Mouse (Mus musculus): ENCODE data around the gene Sympk. TPM values are rescaled to one million over a fixed set of nuclear protein-coding genes. Genes with fewer than 3 reads are reported as not detected.

Sympk gene
- polyA plus RNA-seq, 1 experiment, result 108 TPM

- no peak overlapping the region for H3K4me3 ChIP-seq (replicated peaks; ENCODE audit: control insufficient read depth, low read depth, low read length)
- H3K4me1 ChIP-seq (ENCODE audit: control insufficient read depth, insufficient read depth, low read length), result peaks cover 2% of the 10 kb centered on the region; the same call in 1 of the 2 replicates
- H3K27ac ChIP-seq (ENCODE audit: control insufficient read depth, insufficient read depth, low read depth, low read length, poor library complexity), result no peak overlapping the region
- TF ChIP-seq POLR2A (IDR thresholded peaks at IDR 0.05; ENCODE audit: borderline replicate concordance, control insufficient read depth, low read depth, low read length), result no peak
- TF ChIP-seq CTCF (IDR thresholded peaks at IDR 0.05; ENCODE audit: control insufficient read depth, insufficient read depth, low read length), result no peak
These were observed 73.7 kb downstream of the Sympk start for GRCm38 (mm10) chr7:19097863-19098262.

GRCm38 (mm10) chr7:19098811-19099210, 74.6 kb downstream of the Sympk start:
- no peak overlapping the region for H3K27ac ChIP-seq (ENCODE audit: control insufficient read depth, insufficient read depth, low read depth, low read length, poor library complexity)
- TF ChIP-seq CTCF (IDR thresholded peaks at IDR 0.05; ENCODE audit: control insufficient read depth, insufficient read depth, low read length) (no peak), POLR2A (IDR thresholded peaks at IDR 0.05; ENCODE audit: borderline replicate concordance, control insufficient read depth, low read depth, low read length) (no peak)
- H3K4me1 ChIP-seq (ENCODE audit: control insufficient read depth, insufficient read depth, low read length), result no peaks in the 10 kb centered on the region
- 75% methylated on average over 7 of the region's 7 CpGs for WGBS
- no peak overlapping the region for H3K4me3 ChIP-seq (replicated peaks; ENCODE audit: control insufficient read depth, low read depth, low read length)

DNA sequence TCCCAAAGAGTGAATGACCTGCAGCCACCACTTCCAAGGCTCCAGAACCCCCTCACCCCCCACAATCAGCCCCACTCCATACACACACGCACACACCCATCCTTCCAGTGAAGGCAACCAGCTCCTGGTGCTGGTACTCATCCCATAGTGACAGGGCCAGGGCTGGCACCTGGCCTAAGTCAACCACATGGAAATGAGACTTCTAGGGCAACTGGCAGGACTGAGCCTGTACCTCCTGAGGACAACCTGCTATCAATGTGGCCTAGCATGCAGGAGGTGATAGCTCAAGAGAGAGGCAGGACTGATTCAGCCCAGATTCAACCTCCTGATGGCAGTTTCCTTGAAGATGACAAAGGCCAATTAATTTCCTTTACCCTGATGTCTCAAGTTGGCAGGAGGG, 76.1 kb downstream of the Sympk start:
- Histone ChIP-seq H3K27ac (ENCODE audit: control insufficient read depth, insufficient read depth, low read depth, low read length, poor library complexity) (no peak overlapping the region), H3K4me1 (ENCODE audit: control insufficient read depth, insufficient read depth, low read length) (no peaks in the 10 kb centered on the region), H3K4me3 (replicated peaks; ENCODE audit: control insufficient read depth, low read depth, low read length) (no peak overlapping the region)
- WGBS, result 65% methylated on average over 1 of the region's 1 CpGs
- no peak for TF ChIP-seq CTCF (IDR thresholded peaks at IDR 0.05; ENCODE audit: control insufficient read depth, insufficient read depth, low read length)
- TF ChIP-seq POLR2A (IDR thresholded peaks at IDR 0.05; ENCODE audit: borderline replicate concordance, control insufficient read depth, low read depth, low read length), result no peak

DNA sequence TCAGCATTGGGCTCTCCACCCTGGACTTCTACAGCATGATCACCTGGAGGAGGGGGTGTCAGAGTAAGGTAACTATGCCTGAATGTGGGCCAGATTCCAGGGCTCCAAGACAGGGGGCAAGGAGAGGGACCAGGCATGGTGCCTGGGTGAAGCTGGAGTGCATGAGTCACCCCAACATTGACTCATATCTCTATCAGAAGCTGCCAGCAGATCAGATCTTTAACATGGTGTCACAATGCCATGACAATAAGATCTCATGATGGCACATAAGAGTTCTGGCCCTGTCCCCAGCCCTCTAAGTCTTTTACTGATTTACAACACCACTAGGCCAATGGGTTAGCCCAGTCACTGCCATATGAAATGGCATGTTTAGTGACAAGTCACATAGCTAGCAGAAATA, 79.6 kb downstream of the Sympk start:
- Histone ChIP-seq H3K27ac (ENCODE audit: control insufficient read depth, insufficient read depth, low read depth, low read length, poor library complexity) (no peak overlapping the region), H3K4me3 (replicated peaks; ENCODE audit: control insufficient read depth, low read depth, low read length) (no peak overlapping the region), H3K4me1 (ENCODE audit: control insufficient read depth, insufficient read depth, low read length) (no peaks in the 10 kb centered on the region)
- no peak for TF ChIP-seq CTCF (IDR thresholded peaks at IDR 0.05; ENCODE audit: control insufficient read depth, insufficient read depth, low read length)

Other genes with a start within 250 kb of the Sympk start
- gene Psg19, start 225.9 kb upstream of the Sympk start, polyA plus RNA-seq (2011; ENCODE audit: insufficient read depth, insufficient read length, low replicate concordance, missing spikeins), result not detected in 2 replicates
- not detected in 2 replicates for gene Psg17, start 202.8 kb upstream of the Sympk start, polyA plus RNA-seq (2011; ENCODE audit: insufficient read depth, insufficient read length, low replicate concordance, missing spikeins)
- gene Mill2, start 184.4 kb upstream of the Sympk start, polyA plus RNA-seq (2011; ENCODE audit: insufficient read depth, insufficient read length, low replicate concordance, missing spikeins), result 1.5 and 3.6 TPM in 2 replicates
- gene Pglyrp1, start 153.0 kb upstream of the Sympk start, polyA plus RNA-seq (2011; ENCODE audit: insufficient read depth, insufficient read length, low replicate concordance, missing spikeins), result 72.2 and 201 TPM in 2 replicates
- 18.7 and 40.4 TPM in 2 replicates for gene Ccdc61, start 114.0 kb upstream of the Sympk start, polyA plus RNA-seq (2011; ENCODE audit: insufficient read depth, insufficient read length, low replicate concordance, missing spikeins)
- gene Nova2, start 98.5 kb upstream of the Sympk start, polyA plus RNA-seq (2011; ENCODE audit: insufficient read depth, insufficient read length, low replicate concordance, missing spikeins), result 0.16 and 0.35 TPM in 2 replicates
- not detected in 2 replicates for gene Nanos2, start 37.0 kb upstream of the Sympk start, polyA plus RNA-seq (2011; ENCODE audit: insufficient read depth, insufficient read length, low replicate concordance, missing spikeins)
- gene Mypop, start 33.1 kb upstream of the Sympk start, polyA plus RNA-seq (2011; ENCODE audit: insufficient read depth, insufficient read length, low replicate concordance, missing spikeins), result 0.83 and 1.1 TPM in 2 replicates
- gene Irf2bp1, start 20.3 kb upstream of the Sympk start, polyA plus RNA-seq (2011; ENCODE audit: insufficient read depth, insufficient read length, low replicate concordance, missing spikeins), result 6.8 and 7.3 TPM in 2 replicates
- not detected in 2 replicates for gene Foxa3, start 839 bp upstream of the Sympk start, polyA plus RNA-seq (2011; ENCODE audit: insufficient read depth, insufficient read length, low replicate concordance, missing spikeins)
- gene Rsph6a, start 30.3 kb downstream of the Sympk start, polyA plus RNA-seq (2011; ENCODE audit: insufficient read depth, insufficient read length, low replicate concordance, missing spikeins), result not detected in 2 replicates
- gene Dmwd, start 51.9 kb downstream of the Sympk start, polyA plus RNA-seq (2011; ENCODE audit: insufficient read depth, insufficient read length, low replicate concordance, missing spikeins), result 21.4 and 27.7 TPM in 2 replicates
- gene Dmpk, start 59.5 kb downstream of the Sympk start, polyA plus RNA-seq (2011; ENCODE audit: insufficient read depth, insufficient read length, low replicate concordance, missing spikeins), result 25.8 and 42.6 TPM in 2 replicates
- gene Six5, start 70.2 kb downstream of the Sympk start, polyA plus RNA-seq (2011; ENCODE audit: insufficient read depth, insufficient read length, low replicate concordance, missing spikeins), result 4.7 and 6.5 TPM in 2 replicates
- gene Gm4969, start 94.0 kb downstream of the Sympk start, polyA plus RNA-seq (2011; ENCODE audit: insufficient read depth, insufficient read length, low replicate concordance, missing spikeins), result not detected in 2 replicates
- 3.9 and 4.8 TPM in 2 replicates for gene Fbxo46, start 95.5 kb downstream of the Sympk start, polyA plus RNA-seq (2011; ENCODE audit: insufficient read depth, insufficient read length, low replicate concordance, missing spikeins)
- 3.6 and 6.8 TPM in 2 replicates for gene Qpctl, start 124.9 kb downstream of the Sympk start, polyA plus RNA-seq (2011; ENCODE audit: insufficient read depth, insufficient read length, low replicate concordance, missing spikeins)
- 56.3 and 58.6 TPM in 2 replicates for gene Snrpd2, start 125.3 kb downstream of the Sympk start, polyA plus RNA-seq (2011; ENCODE audit: insufficient read depth, insufficient read length, low replicate concordance, missing spikeins)
- 0.62 and 0.79 TPM in 2 replicates for gene Gipr, start 141.8 kb downstream of the Sympk start, polyA plus RNA-seq (2011; ENCODE audit: insufficient read depth, insufficient read length, low replicate concordance, missing spikeins)
- 14.2 and 33.1 TPM in 2 replicates for gene Eml2, start 152.0 kb downstream of the Sympk start, polyA plus RNA-seq (2011; ENCODE audit: insufficient read depth, insufficient read length, low replicate concordance, missing spikeins)
- gene Gpr4, start 188.2 kb downstream of the Sympk start, polyA plus RNA-seq (2011; ENCODE audit: insufficient read depth, insufficient read length, low replicate concordance, missing spikeins), result 0.34 and 0.70 TPM in 2 replicates
- gene Opa3, start 204.0 kb downstream of the Sympk start, polyA plus RNA-seq (2011; ENCODE audit: insufficient read depth, insufficient read length, low replicate concordance, missing spikeins), result 7.5 and 8.5 TPM in 2 replicates
- gene Vasp, start 247.4 kb downstream of the Sympk start, polyA plus RNA-seq (2011; ENCODE audit: insufficient read depth, insufficient read length, low replicate concordance, missing spikeins), result 83.3 and 135 TPM in 2 replicates

Data from bone marrow, adult 2 months (tissue).